Mouse (Mus musculus): ENCODE data around the gene Lyve1. TPM values are rescaled to one million over a fixed set of nuclear protein-coding genes. Genes with fewer than 3 reads are reported as not detected.

Lyve1 gene
- polyA plus RNA-seq, 1 experiment from 2014 or later: 360 TPM

DNA sequence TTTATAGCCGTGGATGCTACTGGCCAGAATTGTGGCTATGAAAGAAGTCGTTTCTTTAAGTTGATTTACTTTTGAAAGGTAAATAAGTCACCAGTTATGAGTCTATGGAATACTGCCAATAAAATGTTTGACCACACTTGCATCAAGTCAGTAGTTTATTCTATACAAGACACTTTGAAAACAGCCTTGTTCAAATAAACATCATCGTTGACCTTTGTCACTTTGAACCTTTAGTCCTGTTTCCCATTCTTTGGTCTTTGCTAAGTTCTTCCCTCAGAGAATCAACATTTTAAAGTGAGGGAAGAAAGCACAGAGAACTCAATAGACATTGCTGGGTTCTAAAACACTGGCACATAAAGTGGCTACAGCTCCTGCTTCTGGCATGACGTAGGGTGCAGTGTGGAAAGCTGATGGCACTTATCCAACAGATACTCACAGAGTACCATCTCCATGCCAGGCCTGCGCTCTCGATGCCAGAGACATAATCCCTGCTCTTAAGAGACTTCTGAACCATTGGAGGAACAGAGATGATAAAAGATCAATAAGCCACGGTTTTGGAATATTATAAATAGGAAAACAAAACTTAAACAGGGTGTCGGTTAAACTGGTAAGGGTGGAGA, 8.0 kb downstream of the Lyve1 start:
- H3K4me1 ChIP-seq (ENCODE audit: insufficient read depth, low read depth, low read length): peaks cover 8% of the 10 kb centered on the region; the same call in 1 of the 2 replicates
- H3K4me2 ChIP-seq (replicated peaks; ENCODE audit: low read depth, low read length): no peak overlapping the region
- DNase-seq (ENCODE audit: low spot score) (peak; percentile 48), ATAC-seq (no peak)
- no peaks in the 10 kb centered on the region for H3K27me3 ChIP-seq (replicated peaks; ENCODE audit: insufficient read depth, low read length)
- TF ChIP-seq CTCF (IDR thresholded peaks at IDR 0.05) (no peak), EP300 (IDR thresholded peaks at IDR 0.05) (no peak)
- H3K36me3 ChIP-seq (ENCODE audit: insufficient read depth, low read length): no peaks in the 10 kb centered on the region
- WGBS: 45% methylated on average over 8 of the region's 8 CpGs
- H3K27ac ChIP-seq (ENCODE audit: low read length): no peak overlapping the region
- H3K4me3 ChIP-seq (ENCODE audit: low read depth, low read length): no peak overlapping the region
- H3K9ac ChIP-seq (replicated peaks; ENCODE audit: low read depth): no peak overlapping the region
- no peaks in the 10 kb centered on the region for H3K9me3 ChIP-seq (ENCODE audit: low read length)

DNA sequence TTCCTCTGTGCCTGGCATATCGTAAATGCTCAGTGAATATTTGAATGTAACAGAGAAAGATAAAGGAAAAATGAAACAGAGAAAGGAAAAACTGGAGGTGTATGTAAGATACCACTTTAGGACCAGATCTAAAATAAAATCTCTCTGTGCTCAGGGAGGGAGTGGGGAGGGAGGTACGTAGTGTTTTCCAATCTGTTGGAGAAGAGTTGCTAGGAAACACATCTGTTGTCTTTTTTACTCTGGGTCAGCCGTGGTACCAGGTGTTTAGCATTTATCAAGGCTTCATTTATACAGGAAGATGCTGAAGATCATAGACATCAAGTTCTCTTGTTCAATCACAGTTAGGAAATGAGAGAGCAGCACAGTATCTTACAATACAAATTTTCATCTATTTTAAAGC, 8.5 kb downstream of the Lyve1 start:
- no peak for TF ChIP-seq CTCF (IDR thresholded peaks at IDR 0.05)
- no peak for TF ChIP-seq EP300 (IDR thresholded peaks at IDR 0.05)
- Histone ChIP-seq H3K36me3 (ENCODE audit: insufficient read depth, low read length) (no peaks in the 10 kb centered on the region), H3K4me1 (ENCODE audit: insufficient read depth, low read depth, low read length) (peaks cover 8% of the 10 kb centered on the region; the same call in 1 of the 2 replicates), H3K9me3 (ENCODE audit: low read length) (no peaks in the 10 kb centered on the region), H3K4me3 (ENCODE audit: low read depth, low read length) (no peak overlapping the region), H3K27me3 (replicated peaks; ENCODE audit: insufficient read depth, low read length) (no peaks in the 10 kb centered on the region), H3K4me2 (replicated peaks; ENCODE audit: low read depth, low read length) (no peak overlapping the region), H3K9ac (replicated peaks; ENCODE audit: low read depth) (no peak overlapping the region), H3K27ac (ENCODE audit: low read length) (no peak overlapping the region)
- no peak for DNase-seq (ENCODE audit: low spot score)
- no peak for ATAC-seq
- 43% methylated on average over 3 of the region's 3 CpGs for WGBS

GRCm38 (mm10) chr7:110853611-110854010, 9.4 kb downstream of the Lyve1 start:
- no peaks in the 10 kb centered on the region for H3K36me3 ChIP-seq (ENCODE audit: insufficient read depth, low read length)
- H3K27me3 ChIP-seq (replicated peaks; ENCODE audit: insufficient read depth, low read length): no peaks in the 10 kb centered on the region
- 44% methylated on average over 10 of the region's 10 CpGs for WGBS
- no peak overlapping the region for H3K27ac ChIP-seq (ENCODE audit: low read length)
- H3K4me1 ChIP-seq (ENCODE audit: insufficient read depth, low read depth, low read length): peaks cover 8% of the 10 kb centered on the region; the same call in 1 of the 2 replicates
- DNase-seq (ENCODE audit: low spot score) (no peak), ATAC-seq (no peak)
- no peaks in the 10 kb centered on the region for H3K9me3 ChIP-seq (ENCODE audit: low read length)
- no peak for TF ChIP-seq EP300 (IDR thresholded peaks at IDR 0.05)
- TF ChIP-seq CTCF (IDR thresholded peaks at IDR 0.05): no peak
- no peak overlapping the region for H3K4me2 ChIP-seq (replicated peaks; ENCODE audit: low read depth, low read length)
- H3K9ac ChIP-seq (replicated peaks; ENCODE audit: low read depth): no peak overlapping the region
- no peak overlapping the region for H3K4me3 ChIP-seq (ENCODE audit: low read depth, low read length)

DNA sequence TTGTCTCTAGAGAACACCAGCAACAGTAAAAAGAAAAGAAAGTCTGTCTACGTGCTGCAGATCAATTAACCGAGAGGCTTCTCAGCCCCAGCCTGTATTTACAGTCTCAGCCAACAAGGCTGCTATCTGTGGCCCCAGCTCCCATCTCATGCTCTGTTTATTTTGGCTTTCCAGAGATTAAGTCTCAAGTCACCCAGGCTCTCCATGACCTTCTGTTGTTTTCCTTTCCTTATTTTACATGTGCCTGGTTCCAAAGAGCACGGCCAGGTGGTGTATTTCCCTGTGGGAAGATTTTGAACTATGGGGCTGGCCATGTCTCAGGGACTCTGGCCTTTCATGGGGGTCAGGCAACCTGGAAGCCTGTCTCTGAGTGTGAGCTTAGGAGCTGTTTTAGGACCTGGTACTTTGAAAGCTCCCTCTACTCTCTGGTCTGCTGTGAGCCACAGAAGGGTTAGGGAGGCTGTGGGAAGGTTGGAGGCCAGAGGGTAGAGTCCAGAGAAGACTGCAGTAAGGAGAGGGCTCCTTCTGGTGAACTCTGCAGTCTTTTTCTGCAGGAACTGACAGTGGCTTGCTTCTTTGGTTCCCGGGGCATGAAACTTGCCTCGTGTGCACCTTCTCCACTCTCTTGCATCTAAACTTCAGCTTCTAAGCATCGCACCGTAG, 11.4 kb downstream of the Lyve1 start:
- H3K36me3 ChIP-seq (ENCODE audit: insufficient read depth, low read length): no peaks in the 10 kb centered on the region
- H3K4me3 ChIP-seq (ENCODE audit: low read depth, low read length): no peak overlapping the region
- peaks cover 8% of the 10 kb centered on the region; the same call in 1 of the 2 replicates for H3K4me1 ChIP-seq (ENCODE audit: insufficient read depth, low read depth, low read length)
- H3K9me3 ChIP-seq (ENCODE audit: low read length): no peaks in the 10 kb centered on the region
- H3K27ac ChIP-seq (ENCODE audit: low read length): no peak overlapping the region
- DNase-seq (ENCODE audit: low spot score): no peak
- no peak for TF ChIP-seq CTCF (IDR thresholded peaks at IDR 0.05)
- TF ChIP-seq EP300 (IDR thresholded peaks at IDR 0.05): no peak
- no peak overlapping the region for H3K9ac ChIP-seq (replicated peaks; ENCODE audit: low read depth)
- no peak overlapping the region for H3K4me2 ChIP-seq (replicated peaks; ENCODE audit: low read depth, low read length)
- no peaks in the 10 kb centered on the region for H3K27me3 ChIP-seq (replicated peaks; ENCODE audit: insufficient read depth, low read length)
- WGBS: 62% methylated on average over 7 of the region's 7 CpGs
- ATAC-seq: no peak

GRCm38 (mm10) chr7:110848371-110848770, 14.7 kb downstream of the Lyve1 start:
- H3K4me3 ChIP-seq (ENCODE audit: low read depth, low read length): no peak overlapping the region
- H3K36me3 ChIP-seq (ENCODE audit: insufficient read depth, low read length): no peaks in the 10 kb centered on the region
- WGBS: 74% methylated on average over 1 of the region's 1 CpGs
- H3K4me1 ChIP-seq (ENCODE audit: insufficient read depth, low read depth, low read length): no peaks in the 10 kb centered on the region
- no peak for DNase-seq (ENCODE audit: low spot score)
- ATAC-seq: no peak
- no peak overlapping the region for H3K4me2 ChIP-seq (replicated peaks; ENCODE audit: low read depth, low read length)
- H3K27me3 ChIP-seq (replicated peaks; ENCODE audit: insufficient read depth, low read length): no peaks in the 10 kb centered on the region
- no peak overlapping the region for H3K9ac ChIP-seq (replicated peaks; ENCODE audit: low read depth)
- no peaks in the 10 kb centered on the region for H3K9me3 ChIP-seq (ENCODE audit: low read length)
- H3K27ac ChIP-seq (ENCODE audit: low read length): no peak overlapping the region
- TF ChIP-seq EP300 (IDR thresholded peaks at IDR 0.05) (no peak), CTCF (IDR thresholded peaks at IDR 0.05) (no peak)

DNA sequence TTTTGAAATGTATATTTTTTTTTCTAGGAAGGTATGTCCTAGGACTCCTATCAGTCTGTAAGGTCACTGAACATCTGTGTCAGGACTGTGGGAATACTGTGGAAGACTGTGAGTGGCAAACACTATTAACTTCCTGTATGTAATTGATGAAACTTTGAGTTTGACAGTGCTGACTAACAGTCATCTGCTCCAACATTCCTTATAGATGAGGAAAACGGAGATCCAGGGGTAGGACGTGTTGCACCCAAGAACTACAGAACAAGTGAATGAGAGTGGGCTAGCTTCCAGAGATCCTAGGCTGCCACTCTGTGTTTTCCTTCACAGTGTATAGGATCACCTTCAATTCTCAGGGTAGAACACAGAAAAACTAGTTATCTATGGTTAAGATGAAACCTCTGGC, 15.7 kb downstream of the Lyve1 start:
- Histone ChIP-seq H3K4me3 (ENCODE audit: low read depth, low read length) (no peak overlapping the region), H3K9me3 (ENCODE audit: low read length) (no peaks in the 10 kb centered on the region), H3K4me2 (replicated peaks; ENCODE audit: low read depth, low read length) (no peak overlapping the region), H3K36me3 (ENCODE audit: insufficient read depth, low read length) (no peaks in the 10 kb centered on the region), H3K9ac (replicated peaks; ENCODE audit: low read depth) (no peak overlapping the region), H3K4me1 (ENCODE audit: insufficient read depth, low read depth, low read length) (peaks cover 2% of the 10 kb centered on the region; the same call in 1 of the 2 replicates), H3K27me3 (replicated peaks; ENCODE audit: insufficient read depth, low read length) (no peaks in the 10 kb centered on the region), H3K27ac (ENCODE audit: low read length) (no peak overlapping the region)
- TF ChIP-seq CTCF (IDR thresholded peaks at IDR 0.05): no peak
- no peak for TF ChIP-seq EP300 (IDR thresholded peaks at IDR 0.05)
- 47% methylated on average over 2 of the region's 2 CpGs for WGBS
- DNase-seq (ENCODE audit: low spot score) (no peak), ATAC-seq (no peak)
